Mouse (Mus musculus) liver, embryonic 14.5 days (tissue): Measurements from ENCODE around the gene Slco1b2. TPM values are rescaled to one million over a fixed set of nuclear protein-coding genes. Genes with fewer than 3 reads are reported as not detected.
"Not testable (repeated sequence)": the region's sequence is repeated elsewhere in the genome, so short reads cannot be mapped to it uniquely, and the experiment has no call there.

Source experiments
- ATAC-seq: fragments of 200-750 bp; cut with Nextera tagmentation; 2 replicates; pipeline ENCODE4 v1.8.0; 2017; ENCODE audit warnings: moderate number of reproducible peaks, mild to moderate bottlenecking, moderate library complexity; ENCODE audit not compliant: insufficient read depth
- DNase-seq, 3 experiments: peaks; one replicate each; pipeline ENCODE4 v3.0.0-alpha.2; 2012 to 2013; ENCODE audit warnings: low read depth in 3 of 3, low spot score in 3 of 3
- H3K27ac ChIP-seq: fragments of 300-500 bp; sonication (generic); 2 replicates; pipeline ENCODE4 v1.5.1; 2014; ENCODE audit warnings: moderate library complexity, mild to moderate bottlenecking, control low read depth, inconsistent platforms
- H3K27me3 ChIP-seq: fragments of 300-500 bp; sonication (generic); 2 replicates; pipeline ENCODE4 v1.6.1; 2014; ENCODE audit warnings: mild to moderate bottlenecking, low read length, moderate library complexity; ENCODE audit not compliant: control insufficient read depth, insufficient read depth
- H3K36me3 ChIP-seq: fragments of 300-500 bp; sonication (generic); replicated peaks from 2 replicates; pipeline ENCODE4 v1.6.1; 2014; ENCODE audit warnings: low read depth; ENCODE audit not compliant: control insufficient read depth, insufficient read depth
- H3K4me1 ChIP-seq, 2 experiments: fragments of 200-500 bp in 1 of 2; fragments of 300-500 bp in 1 of 2; sonication (generic) in 1 of 2; replicated peaks; 2 replicates each; pipeline ENCODE4 v1.6.1; 2012 to 2014; ENCODE audit warnings: antibody characterized with exemption in 1 of 2, inconsistent platforms in 1 of 2, low read length in 1 of 2; ENCODE audit not compliant: control insufficient read depth in 2 of 2, insufficient read depth in 2 of 2
- H3K4me2 ChIP-seq: fragments of 300-500 bp; sonication (generic); 2 replicates; pipeline ENCODE4 v1.6.1; 2014; ENCODE audit warnings: low read depth, mild to moderate bottlenecking, control low read depth, moderate library complexity
- H3K4me3 ChIP-seq, 2 experiments: fragments of 200-500 bp in 1 of 2; fragments of 300-500 bp in 1 of 2; sonication (generic) in 1 of 2; 2 replicates each; pipeline ENCODE4 v1.5.1; 2012 to 2014; ENCODE audit warnings: low read depth in 2 of 2, low read length in 2 of 2, mild to moderate bottlenecking in 2 of 2, control low read depth in 1 of 2, inconsistent platforms in 1 of 2, moderate library complexity in 1 of 2; ENCODE audit not compliant: insufficient read depth in 1 of 2
- H3K9ac ChIP-seq: fragments of 300-500 bp; sonication (generic); replicated peaks from 2 replicates; pipeline ENCODE4 v1.6.1; 2014; ENCODE audit warnings: mild to moderate bottlenecking, control low read depth, moderate library complexity
- H3K9me3 ChIP-seq: fragments of 300-500 bp; sonication (generic); 2 replicates; pipeline ENCODE4 v1.6.1; 2016; ENCODE audit warnings: low read length, mixed read lengths; ENCODE audit not compliant: control insufficient read depth
- CTCF ChIP-seq: IDR thresholded peaks from 2 replicates; pipeline ENCODE4 v1.5.1; 2016; ENCODE audit warnings: antibody characterized with exemption, low read depth, control low read depth
- EP300 ChIP-seq: IDR thresholded peaks from 2 replicates; pipeline ENCODE4 v1.6.1; 2016; ENCODE audit warnings: antibody characterized with exemption, low read depth
- WGBS: fragments of 180-500 bp; shearing (Covaris S2); extraction: QIAGEN DNeasy Blood & Tissue Kit; methylation state at CpG from one replicate; pipeline ENCODE4 v1.1.7; 2014; ENCODE audit not compliant: insufficient replicate concordance; 5-methylcytosine and 5-hydroxymethylcytosine counted together
- polyA plus RNA-seq, 2 experiments: library from polyadenylated mRNA; depleted of rRNA in 1 of 2; stranded (reverse) in 1 of 2; unstranded in 1 of 2; fragments of >200 nt; fragmentation: Nextera tagmentation in 1 of 2; extraction: Ambion mirVana in 1 of 2; gene quantifications; 2 replicates each; pipeline versions ENCODE4 v1.2.1 to v1.2.3; 2012 to 2014

The Slco1b2 gene
- polyA plus RNA-seq (2012; rRNA removed) (0.25 and 0.37 TPM in 2 replicates), polyA plus RNA-seq (2014; fragmentation: Nextera tagmentation; extraction: Ambion mirVana) (1.6 and 1.8 TPM in 2 replicates)

DNA sequence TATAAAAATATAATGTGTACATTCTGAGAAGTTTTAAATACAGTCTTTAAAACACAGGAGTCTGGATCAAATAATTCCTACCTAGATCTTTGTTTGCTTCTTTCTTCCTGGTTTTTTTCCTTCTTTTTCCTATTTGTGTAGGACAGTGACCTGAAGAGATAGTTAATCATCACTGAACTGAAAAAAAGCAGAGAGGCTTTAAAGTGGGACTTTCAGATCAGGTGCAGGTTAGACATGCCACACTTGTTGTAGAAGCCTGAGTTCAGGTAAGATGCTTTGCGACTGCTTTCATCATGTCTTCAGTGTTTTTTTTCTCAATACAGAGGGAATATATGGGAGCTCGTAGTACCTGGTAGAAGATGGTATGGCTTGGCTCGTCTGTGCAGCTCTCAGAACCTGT lies at the start of gene Slco1b2:
Gene Slco1b2, plus strand, starts transcription at position 228 of the 400 bp plus-strand sequence.
- H3K4me1 ChIP-seq = no peaks in the 10 kb centered on the region
- TF ChIP-seq EP300 = no peak
- TF ChIP-seq CTCF = no peak

GRCm38 (mm10) chr6:141584791-141585403 lies 44.4 kb upstream of the Slco1b2 start:
- H3K36me3 ChIP-seq = no peaks in the 10 kb centered on the region
- 59% methylated on average over 1 of the region's 1 CpGs for whole genome bisulfite sequencing
- H3K27ac ChIP-seq = no peak overlapping the region
- no peak for DNase-seq
- H3K4me3 ChIP-seq = no peak overlapping the region
- H3K27me3 ChIP-seq = no peaks in the 10 kb centered on the region
- no peaks in the 10 kb centered on the region for H3K4me1 ChIP-seq
- no peak overlapping the region for H3K4me2 ChIP-seq
- H3K9ac ChIP-seq = no peak overlapping the region
- no peaks in the 10 kb centered on the region for H3K9me3 ChIP-seq
- no peak for ATAC-seq
- TF ChIP-seq CTCF = no peak
- TF ChIP-seq EP300 = no peak

More for the DNA sequence above, at the start of gene Slco1b2:
- Histone ChIP-seq H3K27me3 (no peaks in the 10 kb centered on the region), H3K4me2 (no peak within 1 kb of the TSS), H3K36me3 (no peaks in the 10 kb centered on the region), H3K27ac (no peak within 1 kb of the TSS), H3K9ac (no peak within 1 kb of the TSS), H3K9me3 (no peaks in the 10 kb centered on the region), H3K4me3 (no peak within 1 kb of the TSS)
- 58% methylated on average over 3 of the region's 3 CpGs for WGBS
- ATAC-seq (no peak), DNase-seq (no peak)

GRCm38 (mm10) chr6:141590002-141590401 lies 39.3 kb upstream of the Slco1b2 start:
- Histone ChIP-seq H3K4me1 (no peaks in the 10 kb centered on the region), H3K4me3 (no peak overlapping the region), H3K27me3 (no peaks in the 10 kb centered on the region), H3K4me2 (no peak overlapping the region), H3K27ac (no peak overlapping the region), H3K9me3 (no peaks in the 10 kb centered on the region), H3K36me3 (no peaks in the 10 kb centered on the region), H3K9ac (no peak overlapping the region)
- DNase-seq = no peak
- ATAC-seq = no peak
- WGBS = 50% methylated on average over 1 of the region's 1 CpGs
- TF ChIP-seq EP300 = no peak

DNA sequence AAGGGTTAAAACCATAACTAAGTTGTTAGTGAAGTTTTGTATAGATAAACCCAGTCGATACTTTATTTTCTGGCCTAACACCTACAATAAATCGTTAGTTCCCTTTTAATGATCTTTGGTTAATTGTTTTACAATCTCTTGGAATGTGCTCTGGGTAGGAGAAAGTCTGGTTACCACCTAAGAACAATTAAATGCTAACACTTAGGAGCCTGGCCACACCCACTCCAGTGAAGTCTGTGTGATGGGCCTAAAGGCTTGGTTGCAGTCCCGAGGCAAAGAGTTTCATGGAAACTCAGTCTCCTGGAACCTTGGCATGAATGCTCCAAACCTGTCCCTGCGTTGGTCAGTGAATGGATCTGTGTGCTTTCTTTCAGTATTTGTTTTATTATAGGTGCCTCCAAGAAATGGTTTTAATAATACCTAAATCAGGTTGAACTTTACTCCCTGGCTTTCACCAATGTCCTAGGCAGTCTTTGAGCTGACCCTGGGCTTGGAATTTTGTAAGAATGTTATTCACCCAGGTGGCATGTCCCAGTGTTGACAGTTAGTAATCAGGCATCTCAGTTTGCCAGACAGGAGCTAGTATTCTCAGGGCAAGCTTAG lies 38.6 kb upstream of the Slco1b2 start:
- H3K27me3 ChIP-seq, H3K4me2 ChIP-seq, H3K4me1 ChIP-seq, DNase-seq, H3K27ac ChIP-seq, H3K9ac ChIP-seq, H3K36me3 ChIP-seq, H3K9me3 ChIP-seq, ATAC-seq, H3K4me3 ChIP-seq: not testable (repeated sequence)
- 29% methylated on average over 4 of the region's 4 CpGs for WGBS

DNA sequence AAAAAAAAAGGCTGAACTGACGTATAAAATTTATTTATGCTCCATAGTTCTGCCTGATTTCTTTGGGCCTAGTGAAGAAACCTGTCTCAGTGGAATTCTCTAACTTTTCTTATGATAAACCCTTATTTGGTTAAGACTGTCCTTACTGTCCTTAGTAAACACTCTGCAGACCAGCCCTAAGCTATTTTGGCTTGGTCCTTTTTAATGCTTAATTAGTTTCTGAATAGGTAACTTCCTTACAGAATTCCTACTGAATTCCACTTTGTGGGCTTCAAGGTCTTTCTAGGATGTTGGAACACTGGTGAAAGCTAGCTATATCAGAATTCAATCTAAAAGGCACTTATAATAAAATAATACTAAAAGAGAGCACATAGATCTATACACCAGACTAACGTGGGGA lies 33.2 kb upstream of the Slco1b2 start:
- H3K27ac ChIP-seq = no peak overlapping the region
- TF ChIP-seq EP300 (no peak), CTCF (no peak)
- no peak overlapping the region for H3K4me3 ChIP-seq
- no peaks in the 10 kb centered on the region for H3K4me1 ChIP-seq
- H3K36me3 ChIP-seq = no peaks in the 10 kb centered on the region
- H3K27me3 ChIP-seq = no peaks in the 10 kb centered on the region
- H3K9me3 ChIP-seq = no peaks in the 10 kb centered on the region
- DNase-seq (no peak), ATAC-seq (no peak)
- H3K4me2 ChIP-seq = no peak overlapping the region
- H3K9ac ChIP-seq = no peak overlapping the region
- WGBS = 63% methylated on average over 2 of the region's 2 CpGs
